Mouse (Mus musculus) urinary bladder, postnatal 36 days (tissue): ENCODE data around the gene Lmnb2.

ENCODE experiments used
- DNase-seq, 2 experiments: peaks; one replicate each; pipeline ENCODE4 v3.0.0; 2022; ENCODE audit warnings: low spot score in 2 of 2, mixed read lengths in 1 of 2

The Lmnb2 gene

DNA sequence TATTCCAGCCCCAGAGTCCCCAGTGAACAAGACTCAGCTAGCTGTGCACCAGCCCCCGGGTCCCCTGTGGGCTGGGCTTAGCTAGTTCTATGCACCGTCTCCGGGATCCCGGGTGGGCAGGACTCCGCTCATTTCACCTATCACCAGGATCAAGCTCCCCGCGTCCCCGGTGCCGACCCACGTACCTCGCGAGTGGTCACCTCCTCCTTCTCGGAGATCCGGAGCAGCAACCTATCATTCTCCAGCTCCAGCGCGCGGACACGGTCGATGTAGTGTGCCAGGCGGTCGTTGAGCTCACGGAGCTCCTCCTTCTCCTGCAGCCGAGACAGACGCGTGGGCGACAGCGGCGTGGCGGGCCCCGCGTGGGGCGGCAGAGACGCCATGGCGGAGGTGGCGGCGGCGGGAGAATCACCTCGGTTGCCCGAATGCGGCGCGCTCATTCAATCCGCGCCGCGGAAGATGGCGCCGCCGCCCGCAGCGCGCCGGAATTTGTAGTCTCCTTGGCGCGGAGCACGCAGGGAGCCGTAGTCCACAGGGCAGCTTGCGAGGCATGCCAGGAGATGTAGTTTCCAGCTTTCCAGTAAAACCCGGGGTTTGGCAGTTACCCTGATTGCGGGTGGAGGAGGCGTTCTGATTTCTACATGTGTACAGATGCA, at the start of gene Lmnb2:
TSS of gene Lmnb2 (minus strand) at position 467 of the 656 bp plus-strand sequence.
- DNase-seq = peak; percentile 54 to 69

DNA sequence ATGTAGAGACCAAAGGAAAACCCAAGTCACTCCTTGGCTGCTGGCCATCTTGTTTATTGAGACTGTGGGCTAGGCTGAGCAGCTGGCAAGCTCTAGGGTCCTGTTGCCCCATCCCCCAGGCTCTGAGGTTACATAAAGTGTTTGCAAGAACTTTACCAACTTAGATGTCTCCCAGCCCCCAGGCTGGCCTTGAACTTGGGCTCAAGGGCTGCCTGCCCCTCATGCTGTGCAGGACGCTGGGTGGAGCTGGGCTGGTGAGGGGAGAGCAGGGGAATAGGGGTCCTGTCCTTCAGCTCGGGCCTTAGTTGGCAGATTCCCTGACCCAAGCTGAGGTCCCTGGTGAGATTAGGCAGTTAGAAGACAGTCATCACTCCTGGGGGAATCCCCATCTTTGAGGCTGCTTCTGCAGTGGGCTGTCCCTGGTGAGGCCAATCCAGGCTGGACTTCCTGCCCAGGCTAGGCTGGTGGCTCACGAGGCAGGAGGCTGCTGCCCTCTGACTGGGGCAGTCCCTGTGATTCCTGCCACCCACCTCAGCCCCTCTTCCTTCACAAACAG, 49.1 kb upstream of the Lmnb2 start:
- DNase-seq = no peak

DNA sequence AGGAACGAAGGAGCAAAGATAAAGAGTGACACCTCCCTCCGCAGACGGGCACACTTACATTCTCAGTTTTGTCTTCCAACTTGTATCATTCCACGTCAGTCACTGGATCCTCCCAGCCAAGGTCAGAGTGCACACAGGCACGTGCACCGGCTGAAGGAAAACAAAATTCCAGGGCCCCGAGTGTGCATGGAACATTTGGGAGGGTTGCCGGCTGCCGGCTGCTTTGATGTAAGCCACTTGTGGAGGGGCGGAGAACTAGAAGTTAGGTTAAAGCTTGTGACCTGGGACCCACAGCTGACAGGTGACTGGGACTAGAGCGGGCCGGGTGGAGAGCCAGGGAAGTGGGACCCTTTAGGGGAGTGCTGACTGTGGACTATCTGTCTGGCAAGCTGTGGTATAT, 48.3 kb upstream of the Lmnb2 start:
- no peak for DNase-seq

DNA sequence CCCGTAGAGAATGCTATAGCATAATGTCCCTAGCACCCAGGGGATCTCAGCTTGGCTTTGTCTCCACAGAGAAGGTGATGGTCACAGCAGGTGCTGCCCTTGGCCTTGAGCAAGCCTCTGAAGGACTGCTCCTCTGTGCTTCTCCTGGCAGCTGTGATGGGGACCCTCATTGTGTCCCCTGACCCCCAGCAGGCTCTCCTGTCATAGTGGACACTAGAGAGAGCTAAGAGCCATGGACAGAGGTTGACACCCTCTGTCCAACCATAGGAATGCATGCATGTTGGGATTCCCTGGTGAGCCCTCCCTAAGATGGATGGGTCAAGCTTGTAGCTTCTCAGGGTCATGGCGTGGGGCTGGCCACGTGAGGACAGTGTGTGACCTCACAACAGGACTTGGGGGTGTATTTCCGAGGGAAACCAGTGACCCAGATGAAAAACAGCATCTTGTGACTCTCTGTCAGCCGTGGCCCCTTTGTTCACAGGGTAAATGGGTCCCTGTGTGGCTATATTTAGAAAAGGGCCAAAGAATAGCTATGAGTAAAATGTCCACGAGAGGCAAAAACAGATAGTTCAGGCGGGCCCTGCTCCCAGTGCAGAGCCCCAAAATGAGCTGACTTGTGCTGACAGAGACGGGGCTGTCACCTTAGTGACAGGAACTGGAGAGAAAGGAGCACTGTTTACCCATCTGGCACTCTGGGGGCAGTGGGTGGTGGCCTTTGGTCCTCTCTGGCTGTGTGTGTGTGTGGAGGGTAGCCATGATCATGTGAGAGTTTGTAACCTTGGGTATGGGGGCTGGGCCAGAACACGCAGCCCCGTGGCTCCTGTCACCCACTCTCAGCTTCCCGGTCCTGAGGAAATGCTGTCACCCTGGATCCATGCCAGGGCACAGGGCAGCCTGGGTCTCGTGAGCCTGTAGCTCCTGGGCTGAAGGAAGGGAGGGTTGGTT, 45.3 kb upstream of the Lmnb2 start:
- DNase-seq = peak in 1 of 2 experiments; percentile 52

DNA sequence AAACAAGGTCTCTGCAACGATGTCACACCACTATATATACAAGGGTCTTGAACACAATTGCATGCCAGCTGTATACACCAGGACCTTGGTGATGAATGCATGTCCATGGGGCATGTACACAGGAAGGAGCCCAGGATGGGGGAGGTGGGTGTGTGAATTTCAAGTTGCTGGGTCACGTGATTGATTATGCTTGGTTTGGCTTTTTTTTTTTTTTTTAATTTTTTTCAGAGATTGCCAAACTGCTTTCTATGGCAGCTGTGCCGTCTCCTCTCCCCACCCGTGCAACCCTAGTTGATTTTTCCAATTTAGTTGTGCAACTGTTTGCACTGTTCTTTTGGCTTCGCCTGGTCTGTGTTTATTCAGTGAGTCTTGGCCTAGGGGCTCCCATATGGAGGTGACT, 44.5 kb upstream of the Lmnb2 start:
- DNase-seq = no peak

DNA sequence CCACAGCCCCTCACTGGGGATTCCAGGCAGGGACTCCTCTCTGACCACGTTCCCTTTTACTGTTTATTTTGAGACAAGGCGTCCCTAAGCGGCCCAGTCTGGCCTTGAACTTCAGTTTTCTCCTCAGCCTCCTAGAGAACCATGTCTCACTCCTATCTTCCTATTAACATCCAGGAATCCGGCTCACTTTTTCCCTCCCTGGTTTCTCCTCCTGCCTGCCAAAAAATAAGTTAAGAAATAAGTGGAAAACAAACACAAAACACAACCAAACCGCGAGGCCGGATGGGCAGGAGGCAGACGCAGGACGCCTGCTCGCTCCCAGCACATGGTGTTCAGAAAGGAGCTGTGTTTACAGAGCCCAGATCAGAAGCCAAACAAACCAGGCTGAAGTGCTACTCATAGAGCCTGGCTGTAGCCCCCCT, 44.0 kb upstream of the Lmnb2 start:
- DNase-seq = peak in 1 of 2 experiments; percentile 52

DNA sequence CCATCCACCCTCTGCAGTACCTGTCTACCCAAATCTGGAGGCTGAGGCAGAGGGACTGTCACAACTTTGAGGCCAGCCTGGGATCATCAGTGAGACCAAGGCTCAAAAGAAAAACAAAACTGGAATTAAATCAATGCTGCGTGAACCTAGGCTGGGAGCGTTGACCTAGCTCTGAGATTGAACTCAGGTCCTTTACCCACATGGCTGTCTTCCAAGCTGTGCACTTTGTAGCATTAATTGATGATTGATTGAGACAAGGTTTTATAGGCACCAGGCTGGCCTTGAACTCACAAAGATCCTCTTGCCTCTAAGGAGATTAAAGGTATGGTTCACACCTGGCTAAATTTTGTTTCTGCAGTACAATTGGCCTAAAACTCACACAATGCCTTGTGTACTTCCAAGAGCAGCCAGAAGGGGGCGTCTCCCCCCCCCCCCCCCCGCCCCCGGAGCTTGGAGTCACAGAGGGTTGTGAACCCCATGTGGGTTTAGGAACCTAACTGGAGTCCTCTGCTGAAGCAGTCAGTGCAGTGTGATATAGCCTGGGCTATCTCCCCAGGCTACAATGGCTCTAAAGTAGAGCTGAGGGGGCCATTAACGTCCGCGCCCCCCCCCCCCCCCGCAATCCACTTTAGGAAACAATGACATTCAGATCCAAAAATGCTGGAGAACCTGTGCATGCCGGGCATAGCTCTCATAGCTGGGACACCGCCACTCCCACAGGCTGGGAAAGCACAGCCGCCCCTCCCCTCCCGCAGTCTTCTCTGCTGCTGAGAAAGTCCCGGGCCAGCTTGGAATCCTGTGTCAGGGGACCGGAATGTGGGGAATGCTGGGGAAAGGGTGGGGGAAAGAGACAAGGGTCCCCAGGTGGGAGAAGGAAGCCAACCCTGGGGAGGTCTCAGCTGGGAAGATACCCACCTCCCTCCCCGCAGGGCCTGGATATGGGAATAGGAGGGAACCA, 42.8 kb upstream of the Lmnb2 start:
- DNase-seq = no peak

DNA sequence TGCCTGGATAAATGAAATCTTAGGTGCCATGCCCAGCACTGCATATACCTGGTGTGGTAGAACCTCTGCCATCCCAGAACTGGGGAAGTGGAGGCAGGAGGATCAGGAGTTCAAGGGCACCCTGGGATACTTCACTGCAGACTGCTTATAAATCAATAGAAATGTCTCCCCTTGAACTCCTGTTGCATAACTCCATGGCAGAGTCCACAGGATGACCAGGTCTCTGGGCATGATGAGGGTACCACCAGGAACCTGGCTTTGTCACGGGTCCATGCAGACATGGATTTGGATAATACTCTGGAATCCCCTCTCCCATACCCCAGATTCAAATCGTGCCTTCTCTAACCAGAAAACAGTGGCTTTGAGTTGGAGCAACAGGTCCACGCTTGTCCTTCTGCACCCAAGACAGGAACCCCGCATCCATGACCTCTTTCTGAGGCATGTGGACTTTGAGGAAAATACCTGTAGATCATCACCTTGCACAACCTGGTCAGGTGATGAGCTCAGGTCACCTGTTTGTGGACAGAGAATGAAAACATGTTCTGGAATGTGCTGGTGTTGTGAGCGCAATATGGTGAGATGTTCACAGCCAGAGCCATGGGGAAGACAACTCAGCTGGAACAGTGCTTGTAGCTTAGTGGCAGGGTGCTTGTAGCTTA, 41.1 kb upstream of the Lmnb2 start:
- DNase-seq = no peak

DNA sequence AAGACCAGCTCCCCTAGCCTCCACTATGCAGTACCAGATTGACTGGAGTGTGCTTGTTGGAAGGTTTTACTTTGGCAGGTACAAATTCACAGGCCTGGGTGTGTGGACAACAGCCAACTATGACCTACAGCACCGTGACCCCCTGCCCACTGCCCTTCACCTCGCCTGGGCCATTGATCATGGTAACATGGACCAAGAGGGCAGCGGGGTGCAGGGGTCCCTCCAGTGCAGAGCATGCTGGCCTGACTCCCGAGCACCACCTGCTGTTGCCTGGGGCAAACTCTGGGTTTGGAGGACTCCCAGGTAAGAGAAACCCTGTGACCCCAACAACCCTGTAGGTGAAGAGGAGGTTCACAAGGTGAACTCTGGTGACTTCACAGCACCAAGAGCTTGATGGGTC, 39.7 kb upstream of the Lmnb2 start:
- DNase-seq = no peak

DNA sequence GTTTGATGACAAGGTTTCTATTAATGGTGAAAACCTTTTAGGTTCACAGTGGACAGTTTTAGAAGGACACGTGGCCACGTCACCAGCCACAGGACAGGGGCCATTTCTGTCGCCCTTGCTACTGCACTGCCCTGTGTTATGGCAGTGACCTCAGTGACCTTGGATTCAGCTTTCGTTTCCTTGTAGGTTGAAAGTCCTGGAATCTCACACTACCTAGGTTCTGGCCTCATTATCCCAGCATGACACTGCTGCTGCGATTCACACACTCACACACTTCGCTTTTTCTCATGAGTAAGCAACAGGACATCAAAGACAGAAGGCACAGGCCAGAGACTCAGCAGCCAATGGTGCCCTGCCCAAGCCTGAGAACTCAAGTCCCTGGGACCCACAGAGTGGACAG, 38.9 kb upstream of the Lmnb2 start:
- DNase-seq = no peak

DNA sequence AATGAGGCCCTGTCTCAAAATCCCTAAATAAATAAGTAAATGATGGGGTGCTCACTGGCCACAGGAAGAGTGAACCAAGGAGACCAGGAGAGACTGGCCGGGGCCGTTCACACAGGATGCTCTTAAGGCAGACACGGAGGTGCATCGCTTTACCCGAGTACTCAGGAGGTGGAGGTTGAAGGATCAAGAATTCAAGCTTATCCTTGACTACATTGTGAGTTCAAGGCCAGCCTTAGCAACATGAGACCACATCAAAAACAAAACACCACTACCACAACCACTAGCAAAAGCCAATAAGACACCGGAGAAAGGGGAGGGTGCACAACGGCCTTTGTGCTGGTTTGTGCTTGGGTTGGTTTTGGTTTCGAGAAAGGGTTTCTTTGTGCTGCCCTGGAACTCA, 38.3 kb upstream of the Lmnb2 start:
- no peak for DNase-seq

DNA sequence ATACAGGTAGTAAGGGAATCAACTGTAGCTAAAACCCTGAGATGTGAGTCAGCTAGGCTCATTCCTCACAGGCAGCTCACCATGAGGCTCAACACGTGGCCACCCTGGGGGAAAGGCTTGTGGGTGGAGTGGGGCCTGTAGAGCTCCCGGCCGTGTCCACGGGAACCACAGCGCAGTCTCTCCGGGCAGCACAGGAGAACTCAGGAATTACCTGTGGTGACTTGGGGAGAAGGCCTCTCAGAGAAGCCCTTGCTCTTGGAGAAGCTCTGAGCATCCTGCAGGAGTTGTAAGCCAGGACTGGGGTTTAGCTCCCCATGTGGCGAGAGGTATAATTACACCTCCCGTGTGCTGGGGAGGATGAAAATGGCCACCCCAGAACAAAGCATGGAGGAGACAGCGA, 37.5 kb upstream of the Lmnb2 start:
- no peak for DNase-seq

DNA sequence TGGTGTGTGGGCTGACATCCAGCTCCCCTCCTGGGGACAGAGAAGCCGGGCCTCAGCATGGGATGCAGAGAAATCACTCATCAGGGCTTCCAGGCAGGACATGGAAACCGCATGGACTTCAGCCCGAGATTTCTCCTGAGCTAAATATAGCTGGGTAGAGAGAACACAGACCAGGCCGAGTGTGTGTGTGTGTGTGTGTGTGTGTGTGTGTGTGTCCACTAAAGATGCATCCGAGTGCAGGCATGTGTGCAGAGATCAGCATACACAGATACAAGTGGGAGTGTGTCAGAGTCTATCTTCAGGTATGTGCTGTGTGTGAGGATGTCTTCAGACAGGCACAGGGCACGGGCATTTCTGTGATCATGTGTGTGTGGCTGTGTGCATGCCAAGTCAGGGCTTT, 36.8 kb upstream of the Lmnb2 start:
- no peak for DNase-seq

DNA sequence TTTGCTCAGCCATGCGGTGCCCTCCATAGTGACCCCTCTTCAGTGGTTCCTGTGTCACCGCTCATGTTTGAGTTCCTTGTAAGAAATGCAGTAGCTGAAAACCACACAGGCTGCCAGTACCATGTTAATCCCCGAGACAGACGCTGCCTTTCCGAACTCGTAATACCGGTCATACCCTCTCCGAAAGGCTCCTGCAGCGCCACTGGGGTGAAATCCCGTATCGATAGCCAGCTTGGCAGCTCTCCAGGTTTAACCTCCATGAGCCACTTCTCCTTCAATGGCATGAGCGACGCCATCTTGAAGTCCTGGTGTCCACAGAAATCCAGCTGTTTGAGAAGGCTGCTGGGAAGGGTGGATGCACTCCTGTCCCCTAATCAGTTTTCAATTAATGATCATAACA, 36.4 kb upstream of the Lmnb2 start:
- DNase-seq = no peak

DNA sequence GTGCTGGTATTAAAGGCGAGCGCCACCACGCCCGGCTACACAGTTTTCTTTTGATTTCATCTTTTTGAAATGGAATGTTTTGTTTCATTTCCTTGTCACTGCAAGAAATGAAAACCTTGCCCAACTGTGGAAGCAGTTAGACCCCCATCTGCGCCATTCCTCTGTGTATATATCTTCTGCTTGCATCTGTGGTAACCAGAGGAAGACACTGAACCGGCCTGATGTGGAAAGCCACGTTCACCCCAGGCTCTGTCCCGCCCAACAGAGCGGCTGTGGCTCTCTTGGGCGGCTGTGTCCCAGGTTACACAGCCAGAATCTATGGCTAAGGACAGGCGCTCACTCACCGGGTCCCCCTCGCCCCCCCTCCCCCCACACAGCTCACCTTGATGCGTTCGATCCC, 34.4 kb upstream of the Lmnb2 start:
- no peak for DNase-seq

DNA sequence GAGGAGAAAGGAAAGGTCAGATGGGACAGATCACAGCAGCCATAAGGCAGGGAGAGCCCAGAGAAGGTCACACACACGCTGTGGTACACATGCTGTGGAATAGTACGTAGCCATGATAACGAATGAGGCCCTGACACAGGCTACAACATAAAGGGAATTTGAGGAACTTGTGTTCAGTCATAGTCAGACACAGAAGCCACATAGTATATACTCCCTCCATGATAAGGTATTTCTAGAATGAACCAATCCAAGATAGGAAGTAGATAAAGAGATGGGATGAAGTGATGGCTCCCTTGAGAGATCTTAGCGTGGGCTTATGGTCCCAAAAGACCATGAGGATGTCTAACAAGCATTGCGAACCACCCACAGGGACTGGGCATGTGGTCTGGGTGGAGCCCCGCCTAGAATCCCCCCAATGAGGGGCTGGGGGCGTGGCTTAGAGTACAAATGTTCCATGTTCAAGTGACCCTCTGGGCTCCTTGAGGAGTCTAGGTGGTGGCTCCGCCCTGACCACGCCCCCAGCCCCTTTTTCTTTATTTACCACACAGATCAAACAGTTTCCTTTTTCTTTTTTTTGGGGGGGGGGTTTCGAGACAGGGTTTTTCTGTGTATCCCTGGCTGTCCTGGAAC, 33.8 kb upstream of the Lmnb2 start:
- DNase-seq = no peak

DNA sequence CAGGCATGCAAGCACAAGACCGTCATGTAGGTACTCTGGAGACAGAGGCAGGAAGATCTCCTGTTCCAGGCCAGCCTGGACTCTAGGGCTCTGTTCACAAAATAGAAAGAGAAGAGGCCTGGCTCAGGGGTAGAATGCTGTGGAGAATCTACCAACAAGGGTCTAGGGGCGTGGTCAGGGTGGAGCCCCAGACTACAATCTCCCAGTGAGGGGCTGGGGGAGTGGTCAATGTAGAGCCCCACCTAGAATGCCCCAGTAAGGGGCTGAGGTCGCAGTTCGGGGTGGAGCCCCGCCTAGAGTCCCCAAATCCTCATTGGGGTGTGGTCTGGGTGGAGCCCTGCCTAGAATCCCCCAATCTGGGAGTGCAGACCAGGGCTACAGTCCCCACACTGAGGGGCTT, 32.3 kb upstream of the Lmnb2 start:
- DNase-seq = no peak

DNA sequence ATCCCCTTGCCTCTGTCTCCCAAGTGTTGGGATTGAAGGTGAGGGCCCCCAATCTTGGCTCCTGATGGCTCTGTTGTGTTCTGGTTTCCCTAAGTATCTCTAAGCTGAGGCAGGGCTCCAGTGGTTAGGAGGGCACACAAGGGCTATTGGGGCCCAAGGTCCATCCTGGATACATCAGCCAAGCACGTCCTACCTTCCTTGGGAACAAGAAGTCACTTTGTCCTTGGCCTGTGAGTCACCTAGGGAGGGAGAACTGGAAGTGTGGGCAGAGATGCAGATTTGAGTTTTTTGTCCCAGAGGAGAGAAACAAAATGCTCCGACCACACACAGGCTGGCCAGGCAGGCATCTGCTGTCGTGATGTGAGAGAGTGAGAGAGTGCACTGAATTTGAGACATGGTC, 31.0 kb upstream of the Lmnb2 start:
- no peak for DNase-seq

DNA sequence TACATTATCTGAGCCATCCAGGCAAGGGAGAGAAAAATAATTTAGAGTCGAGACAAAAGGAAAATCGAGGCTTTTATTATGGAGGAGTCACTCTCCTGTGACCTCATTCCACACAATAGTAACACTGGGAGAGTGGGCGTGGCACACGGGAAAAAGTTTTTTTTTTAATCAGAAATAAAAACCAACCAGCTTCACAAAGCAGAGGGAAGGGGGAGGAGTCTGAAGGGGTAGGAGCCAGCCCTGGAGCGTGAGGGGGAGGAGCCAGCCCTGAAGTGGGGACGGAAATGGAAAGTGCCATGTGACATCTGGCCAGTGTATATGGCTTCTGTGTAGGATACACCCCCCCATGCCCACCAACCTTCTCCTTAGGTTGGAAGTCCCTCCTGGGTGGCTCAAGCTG, 30.5 kb upstream of the Lmnb2 start:
- no peak for DNase-seq

DNA sequence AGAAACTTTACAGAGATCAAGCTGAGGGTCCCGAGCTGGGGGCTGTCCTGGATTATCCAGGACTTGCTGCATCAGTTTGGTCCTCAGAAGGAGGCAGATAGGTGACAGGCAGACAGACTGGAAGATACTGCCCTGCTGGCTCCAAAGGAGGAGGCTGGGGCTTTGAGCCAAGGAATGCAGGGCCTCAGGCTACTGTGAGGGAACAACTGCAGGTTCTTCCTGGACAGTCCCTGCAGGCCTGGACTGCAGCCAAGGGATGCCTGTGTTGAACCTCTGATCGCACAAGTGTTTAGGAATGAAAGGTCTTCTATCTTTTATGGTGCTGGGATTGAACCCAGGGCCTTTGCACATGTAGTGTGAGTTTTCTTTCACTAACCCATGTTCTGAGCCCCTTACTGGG, 29.8 kb upstream of the Lmnb2 start:
- no peak for DNase-seq
